Mouse (Mus musculus) midbrain, embryonic 13.5 days (tissue): ENCODE measurements around the gene Gm525. TPM values are rescaled to one million over a fixed set of nuclear protein-coding genes. Genes with fewer than 3 reads are reported as not detected.
"Not testable (repeated sequence)": the region's sequence is repeated elsewhere in the genome, so short reads cannot be mapped to it uniquely, and the experiment has no call there.

Experiments used
- ATAC-seq: fragments of 200-750 bp; cut with Nextera tagmentation; 2 replicates; pipeline ENCODE4 v1.8.0; 2017; ENCODE audit warnings: mild to moderate bottlenecking, moderate TSS enrichment, moderate library complexity
- H3K27ac ChIP-seq: fragments of 300-500 bp; sonication (generic); 2 replicates; pipeline ENCODE4 v1.5.1; 2015; ENCODE audit warnings: inconsistent platforms, mild to moderate bottlenecking, moderate library complexity
- H3K27me3 ChIP-seq: fragments of 300-500 bp; sonication (generic); 2 replicates; pipeline ENCODE4 v1.6.1; 2015; ENCODE audit warnings: mild to moderate bottlenecking, inconsistent platforms
- H3K36me3 ChIP-seq: fragments of 300-500 bp; sonication (generic); 2 replicates; pipeline ENCODE4 v1.6.1; 2015; ENCODE audit warnings: mild to moderate bottlenecking, inconsistent platforms
- H3K4me1 ChIP-seq: fragments of 300-500 bp; sonication (generic); replicated peaks from 2 replicates; pipeline ENCODE4 v1.6.1; 2015; ENCODE audit warnings: inconsistent platforms
- H3K4me2 ChIP-seq: fragments of 300-500 bp; sonication (generic); replicated peaks from 2 replicates; pipeline ENCODE4 v1.6.1; 2015; ENCODE audit warnings: moderate library complexity, mild to moderate bottlenecking, inconsistent platforms
- H3K4me3 ChIP-seq: fragments of 300-500 bp; sonication (generic); replicated peaks from 2 replicates; pipeline ENCODE4 v1.5.1; 2015; ENCODE audit warnings: mild to moderate bottlenecking, inconsistent platforms
- H3K9ac ChIP-seq: fragments of 300-500 bp; sonication (generic); replicated peaks from 2 replicates; pipeline ENCODE4 v1.6.1; 2015; ENCODE audit warnings: mild to moderate bottlenecking, inconsistent platforms
- H3K9me3 ChIP-seq: fragments of 300-500 bp; sonication (generic); 2 replicates; pipeline ENCODE4 v1.6.1; 2016; ENCODE audit warnings: mild to moderate bottlenecking, inconsistent platforms
- WGBS: fragments of 180-500 bp; shearing (Covaris S2); methylation state at CpG from one replicate; pipeline ENCODE4 v1.1.7; 2015; 5-methylcytosine and 5-hydroxymethylcytosine counted together
- polyA plus RNA-seq: library from polyadenylated mRNA; unstranded; fragments of >200 nt; fragmentation: Nextera tagmentation; extraction: Ambion mirVana; gene quantifications from 2 replicates; pipeline ENCODE4 v1.2.1, GENCODE M21; 2015

The Gm525 gene
- polyA plus RNA-seq, 1 experiment from 2014 or later: not detected

GRCm38 (mm10) chr11:89066750-89067149 lies 6.9 kb upstream of the Gm525 start, which contains the start of gene Dgke:
Dgke (minus strand) TSS chr11:89066850.
- no peak within 1 kb of the TSS for H3K9ac ChIP-seq
- WGBS: 96% methylated on average over 1 of the region's 1 CpGs
- no peaks in the 10 kb centered on the region for H3K4me1 ChIP-seq
- H3K4me2 ChIP-seq: no peak within 1 kb of the TSS
- no peaks in the 10 kb centered on the region for H3K9me3 ChIP-seq
- ATAC-seq: no peak
- H3K27me3 ChIP-seq: no peaks in the 10 kb centered on the region
- no peak within 1 kb of the TSS for H3K4me3 ChIP-seq
- no peaks in the 10 kb centered on the region for H3K36me3 ChIP-seq
- H3K27ac ChIP-seq: no peak within 1 kb of the TSS

GRCm38 (mm10) chr11:89067301-89067822 lies 6.3 kb upstream of the Gm525 start:
- ATAC-seq: no peak
- no peaks in the 10 kb centered on the region for H3K4me1 ChIP-seq
- no peak overlapping the region for H3K4me2 ChIP-seq
- no peak overlapping the region for H3K27ac ChIP-seq
- no peak overlapping the region for H3K9ac ChIP-seq
- no peaks in the 10 kb centered on the region for H3K36me3 ChIP-seq
- H3K27me3 ChIP-seq: no peaks in the 10 kb centered on the region
- 73% methylated on average over 6 of the region's 6 CpGs for WGBS
- H3K4me3 ChIP-seq: no peak overlapping the region
- no peaks in the 10 kb centered on the region for H3K9me3 ChIP-seq

- Histone ChIP-seq H3K4me3 (no peak overlapping the region), H3K27ac (no peak overlapping the region), H3K36me3 (no peaks in the 10 kb centered on the region), H3K9ac (no peak overlapping the region), H3K4me1 (no peaks in the 10 kb centered on the region), H3K27me3 (no peaks in the 10 kb centered on the region), H3K9me3 (no peaks in the 10 kb centered on the region), H3K4me2 (no peak overlapping the region)
- ATAC-seq: no peak
- 72% methylated on average over 11 of the region's 11 CpGs for WGBS
Observed at GRCm38 (mm10) chr11:89067871-89068490, 5.7 kb upstream of the Gm525 start.

- H3K4me2 ChIP-seq: no peak overlapping the region
- H3K4me1 ChIP-seq: no peaks in the 10 kb centered on the region
- H3K9ac ChIP-seq: no peak overlapping the region
- H3K27ac ChIP-seq: no peak overlapping the region
- no peaks in the 10 kb centered on the region for H3K36me3 ChIP-seq
- 94% methylated on average over 14 of the region's 14 CpGs for WGBS
- H3K27me3 ChIP-seq: no peaks in the 10 kb centered on the region
- H3K4me3 ChIP-seq: no peak overlapping the region
- H3K9me3 ChIP-seq: no peaks in the 10 kb centered on the region
- no peak for ATAC-seq
Observed at GRCm38 (mm10) chr11:89068649-89069048, 5.0 kb upstream of the Gm525 start.

- Histone ChIP-seq H3K27me3 (no peaks in the 10 kb centered on the region), H3K27ac (no peak overlapping the region), H3K4me1 (no peaks in the 10 kb centered on the region), H3K9ac (no peak overlapping the region), H3K4me2 (no peak overlapping the region), H3K9me3 (no peaks in the 10 kb centered on the region), H3K36me3 (no peaks in the 10 kb centered on the region), H3K4me3 (no peak overlapping the region)
- 28% methylated on average over 6 of the region's 6 CpGs for WGBS
- ATAC-seq: no peak
Observed at GRCm38 (mm10) chr11:89069303-89069702, 4.3 kb upstream of the Gm525 start.

- H3K4me1 ChIP-seq: peaks cover 8% of the 10 kb centered on the region; the same call in 1 of the 2 replicates
- H3K9me3 ChIP-seq: no peaks in the 10 kb centered on the region
- 79% methylated on average over 5 of the region's 5 CpGs for WGBS
- no peak for ATAC-seq
- no peak overlapping the region for H3K27ac ChIP-seq
- no peak overlapping the region for H3K4me2 ChIP-seq
- H3K9ac ChIP-seq: no peak overlapping the region
- H3K4me3 ChIP-seq: no peak overlapping the region
- no peaks in the 10 kb centered on the region for H3K27me3 ChIP-seq
- no peaks in the 10 kb centered on the region for H3K36me3 ChIP-seq
Observed at GRCm38 (mm10) chr11:89071522-89071921, 2.1 kb upstream of the Gm525 start.

GRCm38 (mm10) chr11:89074783-89075413 lies 1.3 kb downstream of the Gm525 start:
- H3K9me3 ChIP-seq: no peaks in the 10 kb centered on the region
- peaks cover 8% of the 10 kb centered on the region; the same call in 1 of the 2 replicates for H3K4me1 ChIP-seq
- WGBS: 52% methylated on average over 19 of the region's 19 CpGs
- H3K27me3 ChIP-seq: no peaks in the 10 kb centered on the region
- no peak overlapping the region for H3K9ac ChIP-seq
- H3K4me2 ChIP-seq: no peak overlapping the region
- H3K36me3 ChIP-seq: no peaks in the 10 kb centered on the region
- no peak for ATAC-seq
- no peak overlapping the region for H3K27ac ChIP-seq
- H3K4me3 ChIP-seq: no peak overlapping the region

- no peak overlapping the region for H3K4me3 ChIP-seq
- ATAC-seq: no peak
- peaks cover 8% of the 10 kb centered on the region; the same call in 1 of the 2 replicates for H3K4me1 ChIP-seq
- H3K27me3 ChIP-seq: no peaks in the 10 kb centered on the region
- 89% methylated on average over 4 of the region's 4 CpGs for WGBS
- H3K9ac ChIP-seq: no peak overlapping the region
- H3K27ac ChIP-seq: no peak overlapping the region
- no peaks in the 10 kb centered on the region for H3K9me3 ChIP-seq
- H3K36me3 ChIP-seq: no peaks in the 10 kb centered on the region
- no peak overlapping the region for H3K4me2 ChIP-seq
Observed at GRCm38 (mm10) chr11:89076370-89076821, 2.8 kb downstream of the Gm525 start.

GRCm38 (mm10) chr11:89077601-89078000 lies 4.0 kb downstream of the Gm525 start:
- Histone ChIP-seq H3K9ac (no peak overlapping the region), H3K4me3 (no peak overlapping the region), H3K4me2 (no peak overlapping the region), H3K36me3 (no peaks in the 10 kb centered on the region), H3K27me3 (no peaks in the 10 kb centered on the region), H3K27ac (no peak overlapping the region), H3K9me3 (no peaks in the 10 kb centered on the region), H3K4me1 (peaks cover 8% of the 10 kb centered on the region; the same call in 1 of the 2 replicates)
- no peak for ATAC-seq
- WGBS: 93% methylated on average over 8 of the region's 8 CpGs

GRCm38 (mm10) chr11:89078305-89078704 lies 4.7 kb downstream of the Gm525 start:
- no peak for ATAC-seq

GRCm38 (mm10) chr11:89078996-89079680 lies 5.5 kb downstream of the Gm525 start:
- no peaks in the 10 kb centered on the region for H3K9me3 ChIP-seq
- no peaks in the 10 kb centered on the region for H3K27me3 ChIP-seq
- H3K27ac ChIP-seq: no peak overlapping the region
- ATAC-seq: no peak
- H3K4me2 ChIP-seq: no peak overlapping the region
- no peak overlapping the region for H3K4me3 ChIP-seq
- no peaks in the 10 kb centered on the region for H3K36me3 ChIP-seq
- H3K9ac ChIP-seq: no peak overlapping the region
- H3K4me1 ChIP-seq: peaks cover 8% of the 10 kb centered on the region; the same call in 1 of the 2 replicates
- WGBS: 89% methylated on average over 16 of the region's 16 CpGs

More at GRCm38 (mm10) chr11:89078305-89078704, 4.7 kb downstream of the Gm525 start:
- H3K36me3 ChIP-seq: no peaks in the 10 kb centered on the region
- no peak overlapping the region for H3K4me3 ChIP-seq
- no peak overlapping the region for H3K27ac ChIP-seq
- no peaks in the 10 kb centered on the region for H3K27me3 ChIP-seq
- no peak overlapping the region for H3K4me2 ChIP-seq
- no peaks in the 10 kb centered on the region for H3K9me3 ChIP-seq
- WGBS: 94% methylated on average over 3 of the region's 3 CpGs
- H3K4me1 ChIP-seq: peaks cover 8% of the 10 kb centered on the region; the same call in 1 of the 2 replicates
- H3K9ac ChIP-seq: no peak overlapping the region

- H3K27me3 ChIP-seq, H3K36me3 ChIP-seq, H3K9ac ChIP-seq, H3K9me3 ChIP-seq, H3K4me2 ChIP-seq, H3K27ac ChIP-seq, H3K4me3 ChIP-seq, H3K4me1 ChIP-seq, ATAC-seq: not testable (repeated sequence)
- 77% methylated on average over 5 of the region's 5 CpGs for WGBS
Observed at GRCm38 (mm10) chr11:89081906-89082305, 8.3 kb downstream of the Gm525 start.
